Mouse (Mus musculus) forebrain, postnatal 0 days (tissue): Measurements from ENCODE around the gene Gphn. TPM values are rescaled to one million over a fixed set of nuclear protein-coding genes. Genes with fewer than 3 reads are reported as not detected.

ENCODE experiments used
- ATAC-seq: fragments of 200-750 bp; cut with Nextera tagmentation; 2 replicates; pipeline ENCODE4 v1.8.0; 2017; ENCODE audit warnings: mild to moderate bottlenecking, moderate library complexity
- DNase-seq: peaks from one replicate; pipeline ENCODE4 v3.0.0-alpha.2; 2015
- H3K27ac ChIP-seq: fragments of 300-500 bp; sonication (generic); 2 replicates; pipeline ENCODE4 v1.5.1; 2014; ENCODE audit warnings: low read depth, mild to moderate bottlenecking, antibody characterized with exemption, low read length, moderate library complexity, mixed read lengths
- H3K27me3 ChIP-seq: fragments of 300-500 bp; sonication (generic); 2 replicates; pipeline ENCODE4 v1.6.1; 2014; ENCODE audit warnings: mild to moderate bottlenecking, low read length, mixed read lengths; ENCODE audit not compliant: insufficient read depth
- H3K36me3 ChIP-seq: fragments of 300-500 bp; sonication (generic); 2 replicates; pipeline ENCODE4 v1.6.1; 2014; ENCODE audit warnings: mild to moderate bottlenecking, moderate library complexity; ENCODE audit not compliant: insufficient read depth
- H3K4me1 ChIP-seq: fragments of 300-500 bp; sonication (generic); 2 replicates; pipeline ENCODE4 v1.6.1; 2014; ENCODE audit warnings: antibody characterized with exemption; ENCODE audit not compliant: insufficient read depth
- H3K4me2 ChIP-seq: fragments of 300-500 bp; sonication (generic); 2 replicates; pipeline ENCODE4 v1.6.1; 2014; ENCODE audit warnings: low read depth, mild to moderate bottlenecking, moderate library complexity
- H3K4me3 ChIP-seq: fragments of 300-500 bp; sonication (generic); 2 replicates; pipeline ENCODE4 v1.5.1; 2014; ENCODE audit warnings: low read depth, low read length, mixed read lengths
- H3K9ac ChIP-seq: fragments of 300-500 bp; sonication (generic); 2 replicates; pipeline ENCODE4 v1.6.1; 2014; ENCODE audit warnings: mild to moderate bottlenecking
- H3K9me3 ChIP-seq: fragments of 300-500 bp; sonication (generic); 2 replicates; pipeline ENCODE4 v1.6.1; 2016; ENCODE audit warnings: low read length
- CTCF ChIP-seq: sonication (generic); IDR thresholded peaks from 2 replicates; pipeline ENCODE4 v1.5.1; 2016; ENCODE audit warnings: antibody characterized with exemption, control low read depth, low read depth
- WGBS: fragments of 180-500 bp; shearing (Covaris S2); extraction: QIAGEN DNeasy Blood & Tissue Kit; methylation state at CpG from one replicate; pipeline ENCODE4 v1.1.7; 2014; 5-methylcytosine and 5-hydroxymethylcytosine counted together
- polyA plus RNA-seq: library from polyadenylated mRNA; unstranded; fragments of >200 nt; fragmentation: Nextera tagmentation; extraction: Ambion mirVana; gene quantifications from 2 replicates; pipeline ENCODE4 v1.2.1, GENCODE M21; 2015
- total RNA-seq: library from RNA; depleted of rRNA; stranded (reverse); fragments of >200 nt; gene quantifications from 2 replicates; pipeline ENCODE4 v1.2.3, GENCODE M21; 2014

Gene Gphn
- total and polyA plus RNA-seq, 2 experiments from 2014 or later, result 45.2 to 69.5 TPM

DNA sequence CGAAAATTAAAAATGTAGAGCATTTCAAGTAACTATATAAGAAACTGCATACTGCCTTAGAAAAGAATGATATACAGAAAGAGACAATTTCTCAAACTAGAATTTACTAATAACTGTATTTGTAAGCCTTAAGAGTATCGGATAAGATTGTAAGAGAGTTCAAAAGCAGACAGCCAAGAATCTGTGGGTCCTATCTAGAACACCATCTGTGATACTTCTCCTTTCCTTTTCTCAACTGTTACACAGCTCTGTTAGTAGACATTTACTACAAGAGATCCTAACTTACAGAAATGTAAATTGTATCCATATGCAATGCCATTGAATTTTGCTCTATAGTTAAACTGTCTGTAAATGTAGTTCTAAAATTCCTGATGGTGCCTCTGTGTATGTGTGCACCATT lies 324.7 kb downstream of the Gphn start:
- ATAC-seq, result no peak
- TF ChIP-seq CTCF, result no peak
- WGBS, result 84% methylated on average over 2 of the region's 2 CpGs

DNA sequence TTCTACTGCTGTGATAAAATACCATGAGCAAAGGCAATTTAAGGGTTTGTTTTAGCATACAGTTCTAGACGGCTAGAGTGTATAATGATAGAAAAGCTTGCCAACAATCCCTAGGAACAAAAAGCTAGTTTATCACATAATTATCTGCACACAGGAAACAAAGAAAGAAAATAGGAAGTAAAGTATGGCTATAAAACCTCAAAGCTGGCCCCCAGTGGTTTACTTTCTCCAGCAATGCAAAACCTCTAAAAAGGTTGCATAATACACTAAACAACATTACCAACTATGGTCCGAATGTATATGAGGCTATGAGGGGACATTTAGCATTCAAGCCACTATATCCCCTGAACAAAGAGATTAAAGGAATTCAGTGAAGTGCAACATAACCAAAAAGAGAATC lies 405.6 kb downstream of the Gphn start:
- no peak overlapping the region for H3K4me3 ChIP-seq
- no peak for ATAC-seq
- 50% methylated on average over 2 of the region's 2 CpGs for WGBS

More for the DNA sequence above, 324.7 kb downstream of the Gphn start:
- Histone ChIP-seq H3K4me3 (no peak overlapping the region), H3K4me2 (no peak overlapping the region), H3K9me3 (no peaks in the 10 kb centered on the region), H3K9ac (no peak overlapping the region), H3K4me1 (no peaks in the 10 kb centered on the region), H3K36me3 (no peaks in the 10 kb centered on the region), H3K27ac (no peak overlapping the region), H3K27me3 (no peaks in the 10 kb centered on the region)
- DNase-seq, result no peak

DNA sequence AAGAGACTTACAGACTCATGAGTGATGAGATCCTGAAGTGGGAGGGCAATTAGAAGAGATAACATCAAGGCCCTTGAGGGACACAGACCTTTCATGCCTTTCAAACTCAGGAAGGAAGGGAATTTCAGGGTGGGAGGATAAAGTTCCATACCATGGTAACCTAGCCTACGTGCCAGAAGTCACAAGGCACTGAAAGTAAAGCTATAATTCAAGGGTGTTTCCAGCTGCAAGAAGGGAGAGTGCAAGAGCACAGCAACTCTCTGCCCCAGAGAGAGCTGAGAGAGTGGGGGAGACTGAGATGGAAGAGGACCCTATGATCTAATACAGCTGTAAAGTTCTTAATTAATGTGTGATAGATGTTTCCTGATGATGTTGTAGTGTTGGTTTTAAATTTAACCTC lies 413.3 kb downstream of the Gphn start:
- 70% methylated on average over 1 of the region's 1 CpGs for WGBS
- no peak overlapping the region for H3K4me3 ChIP-seq
- H3K27ac ChIP-seq, result no peak overlapping the region
- H3K4me1 ChIP-seq, result no peaks in the 10 kb centered on the region
- H3K9me3 ChIP-seq, result no peaks in the 10 kb centered on the region
- H3K9ac ChIP-seq, result no peak overlapping the region
- no peak overlapping the region for H3K4me2 ChIP-seq
- DNase-seq (no peak), ATAC-seq (no peak)
- no peaks in the 10 kb centered on the region for H3K27me3 ChIP-seq
- no peak for TF ChIP-seq CTCF
- no peaks in the 10 kb centered on the region for H3K36me3 ChIP-seq

More for the DNA sequence above, 405.6 kb downstream of the Gphn start:
- no peak overlapping the region for H3K9ac ChIP-seq
- DNase-seq, result no peak
- H3K9me3 ChIP-seq, result no peaks in the 10 kb centered on the region
- H3K27me3 ChIP-seq, result no peaks in the 10 kb centered on the region
- no peak overlapping the region for H3K4me2 ChIP-seq
- H3K4me1 ChIP-seq, result no peaks in the 10 kb centered on the region
- TF ChIP-seq CTCF, result no peak
- H3K36me3 ChIP-seq, result no peaks in the 10 kb centered on the region
- H3K27ac ChIP-seq, result no peak overlapping the region

DNA sequence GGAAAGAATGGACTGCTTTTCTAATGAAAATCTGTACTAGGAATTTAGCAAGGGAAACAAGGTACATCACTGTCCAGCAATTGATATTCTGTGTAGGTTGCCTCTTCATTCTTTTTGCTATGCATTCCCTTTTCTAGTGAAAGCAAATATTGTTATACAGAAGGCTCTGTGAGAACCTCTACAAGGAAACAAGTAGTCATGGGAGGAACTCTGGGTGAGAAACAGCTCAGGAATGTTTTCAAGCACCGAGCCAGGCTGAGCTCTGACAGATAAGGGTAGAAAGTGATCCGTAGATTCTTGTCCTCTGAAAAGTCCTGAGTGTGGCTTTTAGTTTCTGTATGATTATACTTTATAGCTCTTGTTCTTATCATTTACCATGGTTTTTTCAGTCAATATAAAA lies 413.9 kb downstream of the Gphn start:
- Histone ChIP-seq H3K9me3 (no peaks in the 10 kb centered on the region), H3K9ac (no peak overlapping the region), H3K27ac (no peak overlapping the region), H3K4me3 (no peak overlapping the region), H3K36me3 (no peaks in the 10 kb centered on the region), H3K4me1 (no peaks in the 10 kb centered on the region), H3K27me3 (no peaks in the 10 kb centered on the region), H3K4me2 (no peak overlapping the region)
- DNase-seq, result no peak
- no peak for ATAC-seq
- TF ChIP-seq CTCF, result no peak
- WGBS, result 55% methylated on average over 2 of the region's 2 CpGs

DNA sequence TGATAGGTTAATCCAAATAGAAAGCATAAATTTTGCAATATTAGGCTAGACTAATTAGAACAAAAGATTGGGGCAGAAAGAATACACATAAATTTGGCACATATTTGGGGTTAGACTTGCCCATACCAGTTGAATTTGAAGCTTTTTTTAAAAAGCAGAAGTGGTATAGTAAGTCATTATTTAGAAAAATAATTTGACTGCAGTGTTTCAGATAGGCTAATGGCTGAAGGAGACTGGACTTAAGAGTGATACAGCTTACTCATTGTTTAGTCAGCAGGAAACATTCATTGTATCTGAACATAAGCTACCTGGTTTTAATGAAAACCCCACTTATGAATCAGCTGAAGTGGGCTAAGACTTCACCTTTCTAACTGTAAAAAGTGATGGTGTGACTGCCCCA lies 415.0 kb downstream of the Gphn start:
- no peaks in the 10 kb centered on the region for H3K4me1 ChIP-seq
- no peak for ATAC-seq
- DNase-seq, result no peak
- no peak overlapping the region for H3K27ac ChIP-seq
- H3K4me2 ChIP-seq, result no peak overlapping the region
- no peak overlapping the region for H3K9ac ChIP-seq
- no peak overlapping the region for H3K4me3 ChIP-seq
- H3K36me3 ChIP-seq, result no peaks in the 10 kb centered on the region
- no peaks in the 10 kb centered on the region for H3K27me3 ChIP-seq
- no peaks in the 10 kb centered on the region for H3K9me3 ChIP-seq
- TF ChIP-seq CTCF, result no peak

DNA sequence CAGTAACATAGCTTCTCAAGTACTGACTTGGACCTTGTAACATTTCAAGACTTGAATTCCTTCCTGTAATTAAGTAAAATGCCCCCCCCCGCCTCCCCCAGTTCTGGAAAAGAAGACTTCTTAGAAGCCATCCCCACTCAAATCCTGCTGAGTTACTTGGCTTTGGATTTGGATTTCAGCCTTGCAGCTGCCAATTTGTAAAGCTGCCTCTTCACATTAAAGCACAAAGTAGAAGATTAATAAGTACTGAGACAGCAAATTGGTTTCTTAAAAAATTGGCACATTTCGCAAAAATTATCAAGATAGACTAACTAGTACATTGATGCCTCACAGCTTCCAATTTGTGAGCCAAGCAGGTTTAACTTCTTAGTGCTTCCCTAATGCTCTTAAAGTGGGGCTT lies 417.5 kb downstream of the Gphn start:
- no peak for TF ChIP-seq CTCF
- no peaks in the 10 kb centered on the region for H3K27me3 ChIP-seq
- ATAC-seq, result no peak
- no peaks in the 10 kb centered on the region for H3K4me1 ChIP-seq
- H3K36me3 ChIP-seq, result no peaks in the 10 kb centered on the region
- H3K4me2 ChIP-seq, result no peak overlapping the region
- H3K9me3 ChIP-seq, result no peaks in the 10 kb centered on the region
- no peak overlapping the region for H3K9ac ChIP-seq
- DNase-seq, result peak; percentile 17
- WGBS, result 46% methylated on average over 2 of the region's 2 CpGs
- no peak overlapping the region for H3K27ac ChIP-seq
- no peak overlapping the region for H3K4me3 ChIP-seq

DNA sequence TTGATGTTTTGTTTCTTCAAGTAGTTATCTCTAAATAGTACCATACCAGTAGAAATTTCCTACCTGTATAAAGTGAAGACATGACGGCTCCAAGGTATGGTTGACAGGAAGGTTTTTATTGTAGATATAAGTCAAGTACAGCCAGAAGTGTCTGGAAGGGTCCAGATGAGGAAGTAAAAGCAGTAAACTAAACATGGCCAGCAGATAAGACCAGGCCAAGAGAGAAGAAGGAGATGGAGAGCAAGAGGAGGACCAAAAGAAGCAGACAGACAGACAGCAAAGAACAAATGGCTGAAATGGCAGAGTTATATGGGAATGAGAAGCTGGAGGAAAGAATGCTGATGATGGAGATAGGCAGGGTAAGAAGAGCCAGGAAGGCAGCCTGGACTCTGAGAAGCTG lies 419.1 kb downstream of the Gphn start:
- no peak overlapping the region for H3K4me2 ChIP-seq
- no peak for TF ChIP-seq CTCF
- H3K4me3 ChIP-seq, result no peak overlapping the region
- no peak overlapping the region for H3K27ac ChIP-seq
- H3K4me1 ChIP-seq, result no peaks in the 10 kb centered on the region
- ATAC-seq (no peak), DNase-seq (no peak)
- WGBS, result 95% methylated on average over 1 of the region's 1 CpGs
- no peaks in the 10 kb centered on the region for H3K9me3 ChIP-seq
- H3K36me3 ChIP-seq, result no peaks in the 10 kb centered on the region
- no peaks in the 10 kb centered on the region for H3K27me3 ChIP-seq
- H3K9ac ChIP-seq, result no peak overlapping the region
